Mouse (Mus musculus) forebrain, embryonic 13.5 days (tissue): ENCODE results near the gene Cops7b. TPM values are rescaled to one million over a fixed set of nuclear protein-coding genes. Genes with fewer than 3 reads are reported as not detected.
A peak's percentile ranks its signal among the peaks of the same experiment; 100 is the strongest.

ENCODE experiments used
- ATAC-seq: fragments of 200-750 bp; cut with Nextera tagmentation; 2 replicates; pipeline ENCODE4 v1.8.0; 2017
- H3K27ac ChIP-seq: fragments of 300-500 bp; sonication (generic); 2 replicates; pipeline ENCODE4 v1.5.1; 2015; ENCODE audit warnings: inconsistent platforms, mild to moderate bottlenecking, moderate library complexity
- H3K27me3 ChIP-seq: fragments of 300-500 bp; sonication (generic); 2 replicates; pipeline ENCODE4 v1.6.1; 2015; ENCODE audit warnings: mild to moderate bottlenecking, inconsistent platforms
- H3K36me3 ChIP-seq: fragments of 300-500 bp; sonication (generic); 2 replicates; pipeline ENCODE4 v1.6.1; 2015; ENCODE audit warnings: mild to moderate bottlenecking, inconsistent platforms; ENCODE audit not compliant: poor library complexity, severe bottlenecking
- H3K4me1 ChIP-seq: fragments of 300-500 bp; sonication (generic); 2 replicates; pipeline ENCODE4 v1.6.1; 2015; ENCODE audit warnings: inconsistent platforms
- H3K4me2 ChIP-seq: fragments of 300-500 bp; sonication (generic); 2 replicates; pipeline ENCODE4 v1.6.1; 2015; ENCODE audit warnings: inconsistent platforms, mild to moderate bottlenecking, moderate library complexity
- H3K4me3 ChIP-seq: fragments of 300-500 bp; sonication (generic); 2 replicates; pipeline ENCODE4 v1.5.1; 2015; ENCODE audit warnings: mild to moderate bottlenecking, inconsistent platforms
- H3K9ac ChIP-seq: fragments of 300-500 bp; sonication (generic); 2 replicates; pipeline ENCODE4 v1.6.1; 2015; ENCODE audit warnings: mild to moderate bottlenecking, inconsistent platforms
- H3K9me3 ChIP-seq: fragments of 300-500 bp; sonication (generic); replicated peaks from 2 replicates; pipeline ENCODE4 v1.6.1; 2016; ENCODE audit warnings: inconsistent platforms
- WGBS: fragments of 180-500 bp; shearing (Covaris S2); methylation state at CpG from one replicate; pipeline ENCODE4 v1.1.7; 2015; 5-methylcytosine and 5-hydroxymethylcytosine counted together
- polyA plus RNA-seq: library from polyadenylated mRNA; unstranded; fragments of >200 nt; fragmentation: Nextera tagmentation; extraction: Ambion mirVana; gene quantifications from 2 replicates; pipeline ENCODE4 v1.2.1, GENCODE M21; 2015

Cops7b gene
- polyA plus RNA-seq, 1 experiment from 2014 or later = 60.5 TPM

GRCm38 (mm10) chr1:86568409-86568808 is 14.3 kb upstream of the Cops7b start:
- peaks cover 18% of the 10 kb centered on the region for H3K36me3 ChIP-seq
- H3K4me1 ChIP-seq = no peaks in the 10 kb centered on the region
- H3K4me2 ChIP-seq = no peak overlapping the region
- no peak for ATAC-seq
- H3K27me3 ChIP-seq = no peaks in the 10 kb centered on the region
- H3K27ac ChIP-seq = no peak overlapping the region
- H3K9me3 ChIP-seq = no peaks in the 10 kb centered on the region
- 88% methylated on average over 2 of the region's 2 CpGs for WGBS
- H3K4me3 ChIP-seq = no peak overlapping the region
- H3K9ac ChIP-seq = no peak overlapping the region

GRCm38 (mm10) chr1:86569292-86569860 is 13.3 kb upstream of the Cops7b start:
- 89% methylated on average over 2 of the region's 2 CpGs for WGBS
- ATAC-seq = no peak
- no peak overlapping the region for H3K4me2 ChIP-seq
- no peak overlapping the region for H3K27ac ChIP-seq
- H3K4me1 ChIP-seq = no peaks in the 10 kb centered on the region
- H3K36me3 ChIP-seq = peaks cover 8% of the 10 kb centered on the region
- no peak overlapping the region for H3K4me3 ChIP-seq
- no peak overlapping the region for H3K9ac ChIP-seq
- no peaks in the 10 kb centered on the region for H3K27me3 ChIP-seq
- no peaks in the 10 kb centered on the region for H3K9me3 ChIP-seq

GRCm38 (mm10) chr1:86571381-86571780 is 11.3 kb upstream of the Cops7b start:
- Histone ChIP-seq H3K4me3 (no peak overlapping the region), H3K9me3 (no peaks in the 10 kb centered on the region), H3K27me3 (no peaks in the 10 kb centered on the region), H3K27ac (no peak overlapping the region), H3K4me1 (no peaks in the 10 kb centered on the region), H3K36me3 (peaks cover 8% of the 10 kb centered on the region; the same call in 1 of the 2 replicates), H3K4me2 (no peak overlapping the region), H3K9ac (no peak overlapping the region)
- no peak for ATAC-seq
- WGBS = 95% methylated on average over 2 of the region's 2 CpGs

- Histone ChIP-seq H3K27ac (no peak overlapping the region), H3K9me3 (no peaks in the 10 kb centered on the region), H3K27me3 (no peaks in the 10 kb centered on the region), H3K9ac (no peak overlapping the region), H3K4me2 (no peak overlapping the region), H3K4me1 (no peaks in the 10 kb centered on the region), H3K4me3 (no peak overlapping the region), H3K36me3 (peaks cover 8% of the 10 kb centered on the region; the same call in 1 of the 2 replicates)
- ATAC-seq = no peak
- WGBS = 90% methylated on average over 4 of the region's 4 CpGs
Observed at GRCm38 (mm10) chr1:86571941-86572340, 10.8 kb upstream of the Cops7b start.

- WGBS = 91% methylated on average over 6 of the region's 6 CpGs
- H3K27ac ChIP-seq = no peak overlapping the region
- no peaks in the 10 kb centered on the region for H3K27me3 ChIP-seq
- peaks cover 19% of the 10 kb centered on the region for H3K4me1 ChIP-seq
- no peaks in the 10 kb centered on the region for H3K9me3 ChIP-seq
- no peak overlapping the region for H3K4me3 ChIP-seq
- 0 out of 2 replicates have a peak, but pooled peaks cover 5% of the 10 kb centered on the region for H3K36me3 ChIP-seq
- H3K4me2 ChIP-seq = 0 out of 2 replicates have a peak overlapping the region, but pooled peaks have one; percentile 82
- no peak for ATAC-seq
- no peak overlapping the region for H3K9ac ChIP-seq
Observed at GRCm38 (mm10) chr1:86580426-86580825, 2.3 kb upstream of the Cops7b start.

GRCm38 (mm10) chr1:86581692-86582450 is 833 bp upstream of the Cops7b start:
- Histone ChIP-seq H3K4me2 (peak overlapping the region; percentile 82), H3K27me3 (no peaks in the 10 kb centered on the region), H3K4me3 (peak overlapping the region; percentile 87), H3K36me3 (0 out of 2 replicates have a peak, but pooled peaks cover 5% of the 10 kb centered on the region), H3K9me3 (no peaks in the 10 kb centered on the region), H3K9ac (peak overlapping the region; percentile 92), H3K27ac (peak overlapping the region; percentile 68), H3K4me1 (peaks cover 23% of the 10 kb centered on the region)
- ATAC-seq = peak; percentile 83
- WGBS = under 1% methylated on average over 36 of the region's 38 CpGs

GRCm38 (mm10) chr1:86583709-86584108 is 1.0 kb downstream of the Cops7b start:
- H3K27me3 ChIP-seq = no peaks in the 10 kb centered on the region
- peaks cover 34% of the 10 kb centered on the region for H3K4me1 ChIP-seq
- no peak overlapping the region for H3K4me2 ChIP-seq
- ATAC-seq = no peak
- no peak overlapping the region for H3K27ac ChIP-seq
- 71% methylated on average over 2 of the region's 2 CpGs for WGBS
- H3K9me3 ChIP-seq = no peaks in the 10 kb centered on the region
- no peak overlapping the region for H3K4me3 ChIP-seq
- H3K9ac ChIP-seq = no peak overlapping the region
- 0 out of 2 replicates have a peak, but pooled peaks cover 5% of the 10 kb centered on the region for H3K36me3 ChIP-seq

- Histone ChIP-seq H3K9ac (peak overlapping the region; percentile 95), H3K4me2 (peak overlapping the region; percentile 86), H3K36me3 (peaks cover 24% of the 10 kb centered on the region), H3K4me3 (peak overlapping the region; percentile 93), H3K27me3 (no peaks in the 10 kb centered on the region), H3K27ac (no peak overlapping the region; the same call in 1 of the 2 replicates), H3K4me1 (peaks cover 29% of the 10 kb centered on the region), H3K9me3 (no peaks in the 10 kb centered on the region)
- WGBS = under 1% methylated on average over 26 of the region's 26 CpGs
- peak; percentile 40 for ATAC-seq
Observed at GRCm38 (mm10) chr1:86586992-86587391, 4.3 kb downstream of the Cops7b start.

GRCm38 (mm10) chr1:86594539-86594938 is 11.8 kb downstream of the Cops7b start:
- H3K36me3 ChIP-seq = peaks cover 84% of the 10 kb centered on the region
- 92% methylated on average over 7 of the region's 7 CpGs for WGBS
- no peaks in the 10 kb centered on the region for H3K9me3 ChIP-seq
- H3K9ac ChIP-seq = no peak overlapping the region
- H3K27me3 ChIP-seq = no peaks in the 10 kb centered on the region
- H3K27ac ChIP-seq = no peak overlapping the region
- no peak overlapping the region for H3K4me3 ChIP-seq
- H3K4me1 ChIP-seq = 0 out of 2 replicates have a peak, but pooled peaks cover 3% of the 10 kb centered on the region
- no peak overlapping the region for H3K4me2 ChIP-seq
- ATAC-seq = no peak

- no peaks in the 10 kb centered on the region for H3K4me1 ChIP-seq
- H3K9me3 ChIP-seq = no peaks in the 10 kb centered on the region
- H3K9ac ChIP-seq = no peak overlapping the region
- H3K4me3 ChIP-seq = no peak overlapping the region
- no peak for ATAC-seq
- H3K4me2 ChIP-seq = no peak overlapping the region
- WGBS = 91% methylated on average over 6 of the region's 6 CpGs
- no peaks in the 10 kb centered on the region for H3K27me3 ChIP-seq
- H3K27ac ChIP-seq = no peak overlapping the region
- peaks cover 83% of the 10 kb centered on the region for H3K36me3 ChIP-seq
Observed at GRCm38 (mm10) chr1:86595315-86595714, 12.6 kb downstream of the Cops7b start.

- Histone ChIP-seq H3K9ac (no peak overlapping the region), H3K9me3 (no peaks in the 10 kb centered on the region), H3K27me3 (no peaks in the 10 kb centered on the region), H3K36me3 (peaks cover 85% of the 10 kb centered on the region), H3K4me3 (no peak overlapping the region), H3K4me1 (no peaks in the 10 kb centered on the region), H3K4me2 (no peak overlapping the region), H3K27ac (no peak overlapping the region)
- no peak for ATAC-seq
- 94% methylated on average over 6 of the region's 6 CpGs for WGBS
Observed at GRCm38 (mm10) chr1:86596512-86596911, 13.8 kb downstream of the Cops7b start.

- H3K9ac ChIP-seq = no peak overlapping the region
- H3K27me3 ChIP-seq = no peaks in the 10 kb centered on the region
- H3K4me2 ChIP-seq = no peak overlapping the region
- WGBS = 74% methylated on average over 3 of the region's 3 CpGs
- H3K36me3 ChIP-seq = peaks cover 90% of the 10 kb centered on the region
- no peak overlapping the region for H3K27ac ChIP-seq
- no peaks in the 10 kb centered on the region for H3K4me1 ChIP-seq
- no peaks in the 10 kb centered on the region for H3K9me3 ChIP-seq
- ATAC-seq = 0 out of 2 replicates have a peak, but pooled peaks have one; percentile 27
- no peak overlapping the region for H3K4me3 ChIP-seq
Observed at GRCm38 (mm10) chr1:86598516-86598915, 15.8 kb downstream of the Cops7b start.
